Mouse (Mus musculus) monocyte, adult 2 months (primary cell): ENCODE data around the gene Stx17.

ENCODE experiments used
- DNase-seq, 2 experiments: peaks; one replicate each; pipeline ENCODE4 v3.0.0; 2022; ENCODE audit warnings: low spot score in 2 of 2, low read depth in 1 of 2

Gene Stx17

GRCm38 (mm10) chr4:48160386-48160785 lies 35.7 kb downstream of the Stx17 start:
- DNase-seq = no peak

DNA sequence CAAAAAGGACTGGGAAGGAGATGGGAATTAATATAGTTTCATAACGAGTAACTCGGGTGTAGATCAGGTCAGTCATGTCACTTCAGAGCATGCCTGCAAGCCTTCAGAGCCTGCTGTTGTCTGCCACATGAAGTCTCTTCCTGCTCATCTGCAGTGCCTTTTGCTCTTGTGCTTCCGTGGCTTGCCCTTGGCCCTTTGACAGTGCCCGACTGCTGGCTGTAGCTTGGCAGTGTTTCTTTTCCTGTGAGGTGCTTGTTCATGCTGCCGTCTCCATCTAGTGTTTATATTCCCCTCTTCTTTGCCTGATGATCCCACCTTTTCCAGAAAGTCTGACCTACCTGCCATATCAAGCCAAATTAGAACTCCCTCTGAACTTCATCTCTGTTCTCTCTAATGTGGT lies 39.1 kb downstream of the Stx17 start:
- no peak for DNase-seq

DNA sequence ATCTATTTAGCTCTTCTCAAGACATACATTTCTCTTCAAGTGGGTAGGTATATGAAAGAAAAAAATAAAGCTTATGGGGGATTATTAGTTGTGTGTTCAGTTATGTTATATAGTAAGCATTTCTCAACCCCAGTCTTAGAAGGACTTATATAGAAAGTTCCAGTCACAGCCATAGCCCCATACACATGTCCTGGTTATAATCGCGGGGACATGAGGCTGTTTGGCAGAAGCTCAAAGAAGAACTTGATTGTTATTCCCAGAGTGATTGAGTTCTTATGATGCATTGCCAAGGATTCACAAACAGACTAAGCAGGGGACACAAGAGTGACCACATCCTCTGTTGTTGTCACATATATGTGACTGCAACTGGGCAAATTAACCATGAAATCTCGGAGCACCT lies 51.0 kb downstream of the Stx17 start:
- no peak for DNase-seq

GRCm38 (mm10) chr4:48180922-48181321 lies 56.2 kb downstream of the Stx17 start:
- DNase-seq = no peak

- DNase-seq = no peak
Observed at GRCm38 (mm10) chr4:48181366-48181765, 56.7 kb downstream of the Stx17 start.

GRCm38 (mm10) chr4:48182115-48182806 lies 57.5 kb downstream of the Stx17 start:
- DNase-seq = no peak

DNA sequence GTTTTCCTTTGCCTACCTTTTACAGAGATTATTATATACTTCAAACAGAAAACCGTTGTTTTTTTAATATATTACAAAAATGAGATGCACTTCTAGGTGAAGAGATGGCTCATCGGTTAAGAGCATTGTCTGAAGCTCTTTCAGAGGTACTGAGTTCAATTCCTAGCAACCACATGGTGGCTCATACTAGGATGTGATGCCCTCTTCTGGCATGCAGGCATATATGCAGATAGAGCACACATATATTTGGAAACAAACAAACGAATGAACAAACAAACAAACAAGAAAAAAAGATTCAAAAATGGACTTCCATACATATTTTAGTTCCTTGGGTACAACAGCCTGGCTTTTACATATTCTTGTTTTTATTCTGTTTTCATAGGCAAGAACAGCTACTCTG lies 73.2 kb downstream of the Stx17 start:
- no peak for DNase-seq

- DNase-seq = no peak
Observed at GRCm38 (mm10) chr4:48198447-48198846, 73.7 kb downstream of the Stx17 start.

DNA sequence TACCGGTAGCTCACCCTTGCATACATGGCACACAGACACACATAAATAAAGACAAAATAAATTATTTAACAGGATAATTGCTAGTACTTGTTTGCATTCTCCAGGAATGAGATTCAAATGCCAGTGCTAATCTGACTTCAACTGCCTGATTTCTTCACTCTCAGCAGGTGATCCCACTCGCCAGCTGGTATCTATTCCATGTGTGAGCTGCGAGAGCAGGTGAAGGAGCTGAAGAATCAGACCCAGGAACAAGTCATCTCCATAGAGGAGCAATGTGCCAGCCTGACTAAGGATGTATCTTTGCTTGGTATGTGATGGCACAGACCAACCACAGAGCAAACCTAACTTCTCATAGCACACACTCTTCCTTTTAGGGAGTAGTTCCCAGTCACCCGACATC lies 78.8 kb downstream of the Stx17 start:
- DNase-seq = no peak

- no peak for DNase-seq
Observed at GRCm38 (mm10) chr4:48225173-48225572, 100.5 kb downstream of the Stx17 start.

DNA sequence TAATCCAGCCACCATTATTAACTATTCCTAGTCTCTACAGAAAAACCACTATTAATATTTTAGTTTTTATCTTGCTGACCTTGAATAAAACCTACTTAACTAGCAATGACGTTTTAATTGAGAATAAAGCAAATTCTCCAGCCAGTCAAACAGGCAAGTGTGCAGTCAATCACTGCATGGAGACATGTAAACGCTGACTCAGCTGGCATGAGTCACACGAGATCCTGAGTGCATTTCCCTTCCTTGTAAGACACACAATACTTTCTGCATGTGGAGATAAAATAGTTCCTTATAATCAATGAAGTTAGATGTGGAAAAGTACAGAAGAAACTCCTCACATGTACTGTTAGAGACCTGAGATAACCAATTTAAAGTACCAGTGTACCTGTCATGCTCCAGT lies 100.9 kb downstream of the Stx17 start:
- no peak for DNase-seq

GRCm38 (mm10) chr4:48226800-48227199 lies 102.1 kb downstream of the Stx17 start:
- DNase-seq = no peak
